Mouse (Mus musculus): ENCODE data around the gene Mthfd1l. TPM values are rescaled to one million over a fixed set of nuclear protein-coding genes. Genes with fewer than 3 reads are reported as not detected.

Mthfd1l gene
- 11.5 and 17.6 TPM in 2 replicates for total RNA-seq (2023)

GRCm38 (mm10) chr10:3972981-3973588, at the start of gene Mthfd1l:
TSS of gene Mthfd1l (plus strand) at chr10:3973118.

Other genes starting within 250 kb of the Mthfd1l start
- 17.1 and 24.3 TPM in 2 replicates for gene Plekhg1, start 232.8 kb upstream of the Mthfd1l start, total RNA-seq (2023)